Mouse (Mus musculus): ENCODE measurements around the gene Phlpp1.

- no peak for TF ChIP-seq CTCF (IDR thresholded peaks at IDR 0.05; ENCODE audit: insufficient read depth, low read length)
- TF ChIP-seq POLR2A (IDR thresholded peaks at IDR 0.05; ENCODE audit: borderline replicate concordance, extremely low read depth, low read depth, low read length), result no peak
These were observed 108.8 kb downstream of the Phlpp1 start for GRCm38 (mm10) chr1:106280171-106280913.

Data from lung, adult 2 months (tissue).